ENCODE assay signal across 25 mouse cellular contexts in the genomic region with DNA sequence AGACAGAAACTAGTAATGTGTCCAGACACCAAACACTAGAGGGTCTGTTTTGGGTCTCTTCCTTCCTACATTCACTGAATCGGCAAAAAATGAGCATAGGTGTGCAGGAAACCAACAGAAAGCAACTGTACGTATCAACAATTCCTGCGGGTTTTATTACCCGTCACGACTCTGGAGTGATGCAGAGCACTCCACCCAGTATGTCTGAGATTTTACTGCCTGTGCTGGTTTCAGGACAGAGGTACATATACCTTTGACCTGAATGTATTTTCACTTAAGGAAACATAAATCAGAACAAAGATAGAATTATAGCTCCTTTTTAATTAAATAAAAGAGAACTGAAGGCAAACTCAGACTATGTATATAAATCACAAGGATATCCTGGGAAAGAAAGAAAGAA.
"Had no signal": no experiment of that assay in that cellular context is flagged by ENCODE, and none has a peak within 500 bp of the region (broad histone marks: within the 10 kb centered on the region; RNA-seq: fewer than 3 reads in every experiment).

No protein-coding gene starts in this region.

- H3K4me2 ChIP-seq: heart, embryonic 11.5 days; heart, embryonic 13.5 days; heart, embryonic 15.5 days; hindbrain, embryonic 13.5 days; hindbrain, embryonic 15.5 days; kidney, embryonic 15.5 days; limb, embryonic 12.5 days; liver, embryonic 11.5 days; liver, embryonic 13.5 days had no signal

- H3K4me1 ChIP-seq: heart, embryonic 15.5 days had no signal

- H3K9me3 ChIP-seq: heart, embryonic 13.5 days; heart, embryonic 15.5 days; hindbrain, embryonic 13.5 days; hindbrain, embryonic 15.5 days; kidney, embryonic 15.5 days; limb, embryonic 10.5 days; limb, embryonic 12.5 days; liver, embryonic 13.5 days had no signal

- H3K9ac ChIP-seq: heart, embryonic 13.5 days; heart, embryonic 15.5 days; hindbrain, embryonic 13.5 days; hindbrain, embryonic 15.5 days; kidney, embryonic 15.5 days; limb, embryonic 12.5 days; liver, embryonic 13.5 days had no signal

- H3K4me3 ChIP-seq: heart, adult 2 months; heart, embryonic 13.5 days; heart, embryonic 15.5 days; hindbrain, embryonic 13.5 days; hindbrain, embryonic 15.5 days; kidney, embryonic 15.5 days; layer of hippocampus, adult 2 months; left cerebral cortex, adult 2 months; limb, embryonic 10.5 days; limb, embryonic 12.5 days; liver, embryonic 13.5 days had no signal

- ATAC-seq: hindbrain, postnatal 0 days had no signal

- DNase-seq: gastrocnemius, postnatal 14 days; gastrocnemius, postnatal 36 days; heart, adult 11 months; heart, adult 2 months; heart, postnatal 14 days; heart, postnatal 36 days; kidney, adult 18-20 months; kidney, adult 8-10 months; kidney, postnatal 25 days; kidney, postnatal 4 days; liver; liver, embryonic 13.5 days had no signal

- H3K27ac ChIP-seq: heart, adult 2 months; heart, embryonic 13.5 days; heart, embryonic 15.5 days; hindbrain, embryonic 13.5 days; hindbrain, embryonic 15.5 days; hindbrain, postnatal 0 days; kidney, postnatal 0 days; layer of hippocampus, adult 2 months; left cerebral cortex, adult 2 months; limb, embryonic 10.5 days; limb, embryonic 12.5 days; liver, embryonic 13.5 days had no signal

- H3K27me3 ChIP-seq: heart, embryonic 13.5 days; heart, embryonic 15.5 days; hindbrain, embryonic 13.5 days; hindbrain, embryonic 15.5 days; kidney, embryonic 15.5 days; limb, embryonic 12.5 days; liver, embryonic 13.5 days had no signal

- H3K36me3 ChIP-seq: heart, embryonic 13.5 days; heart, embryonic 15.5 days; hindbrain, embryonic 13.5 days; hindbrain, embryonic 15.5 days; kidney, embryonic 15.5 days; limb, embryonic 12.5 days; liver, embryonic 13.5 days had no signal
